Mouse (Mus musculus) brain, embryonic 18.5 days (tissue): ENCODE data around the gene Fkbp14.

Experiments used
- DNase-seq: peaks from one replicate; pipeline ENCODE4 v3.0.0-alpha.2; 2012; ENCODE audit warnings: low read depth, low spot score

Gene Fkbp14

DNA sequence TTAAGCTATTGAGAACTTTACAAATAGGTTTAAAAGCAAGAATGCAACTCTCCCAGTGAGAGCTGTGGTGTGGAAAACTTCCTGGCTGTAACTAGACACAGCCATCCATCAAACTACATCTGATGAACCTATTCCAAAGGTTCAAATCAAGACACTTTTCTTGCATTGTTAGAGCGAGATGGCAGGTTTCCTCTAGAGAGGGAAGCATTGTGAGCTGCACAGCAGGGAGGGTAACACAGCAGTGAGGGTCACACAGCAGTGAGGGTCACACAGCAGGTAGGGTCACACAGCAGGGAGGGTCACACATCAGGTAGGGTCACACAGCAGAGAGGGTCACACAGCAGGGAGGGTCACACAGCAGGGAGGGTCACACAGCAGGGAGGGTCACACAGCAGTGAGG, 8.9 kb downstream of the Fkbp14 start:
- no peak for DNase-seq

DNA sequence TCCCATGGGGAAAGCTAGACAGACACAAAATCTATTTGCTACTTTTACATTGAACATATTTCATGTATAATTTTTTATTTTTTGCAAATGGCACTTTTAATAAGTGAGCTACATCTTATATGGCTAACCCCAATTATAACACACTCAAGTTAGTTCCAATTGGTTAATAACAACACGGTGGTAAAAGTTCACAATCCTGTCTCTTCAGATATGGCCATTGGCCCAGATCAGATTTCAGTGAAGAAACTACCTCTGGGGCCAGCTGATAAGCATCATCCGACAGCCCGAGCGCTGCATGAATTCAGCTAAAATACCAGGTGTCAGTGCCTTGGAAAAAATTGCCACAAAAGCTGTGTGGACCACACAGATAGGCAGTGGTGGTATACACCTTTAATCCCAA, 9.4 kb downstream of the Fkbp14 start:
- no peak for DNase-seq

GRCm38 (mm10) chr6:54586911-54587310, 10.2 kb downstream of the Fkbp14 start:
- DNase-seq = no peak

- no peak for DNase-seq
Observed at GRCm38 (mm10) chr6:54586175-54586574, 10.9 kb downstream of the Fkbp14 start.

- DNase-seq = no peak
Observed at GRCm38 (mm10) chr6:54573218-54573955, 23.7 kb downstream of the Fkbp14 start.

DNA sequence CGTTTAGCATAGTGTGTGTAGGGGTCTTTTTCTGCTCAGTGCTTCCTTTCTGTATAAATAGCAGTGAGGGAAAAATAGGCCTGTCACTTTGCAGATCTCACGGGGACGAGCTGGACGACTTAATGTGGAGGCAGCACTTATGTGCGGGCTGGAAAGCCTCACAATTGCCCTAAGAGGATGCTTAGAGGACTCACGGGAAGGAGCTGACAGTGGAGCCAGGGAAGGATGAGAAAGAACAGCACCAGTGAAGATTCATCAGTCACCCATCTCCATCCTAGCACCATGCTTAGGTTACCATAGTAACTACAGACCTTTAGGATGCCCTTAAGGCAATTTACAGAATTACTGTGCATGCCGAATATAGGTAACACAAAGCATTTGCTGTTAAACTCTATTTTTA, 27.3 kb downstream of the Fkbp14 start:
- no peak for DNase-seq

- DNase-seq = no peak
Observed at GRCm38 (mm10) chr6:54566546-54566919, 30.6 kb downstream of the Fkbp14 start.

GRCm38 (mm10) chr6:54565665-54566545, 31.2 kb downstream of the Fkbp14 start, which contains the start of gene Scrn1:
Scrn1 (minus strand) TSS chr6:54566489.
- DNase-seq = peak; percentile 78

GRCm38 (mm10) chr6:54565012-54565411, 32.1 kb downstream of the Fkbp14 start:
- DNase-seq = no peak

DNA sequence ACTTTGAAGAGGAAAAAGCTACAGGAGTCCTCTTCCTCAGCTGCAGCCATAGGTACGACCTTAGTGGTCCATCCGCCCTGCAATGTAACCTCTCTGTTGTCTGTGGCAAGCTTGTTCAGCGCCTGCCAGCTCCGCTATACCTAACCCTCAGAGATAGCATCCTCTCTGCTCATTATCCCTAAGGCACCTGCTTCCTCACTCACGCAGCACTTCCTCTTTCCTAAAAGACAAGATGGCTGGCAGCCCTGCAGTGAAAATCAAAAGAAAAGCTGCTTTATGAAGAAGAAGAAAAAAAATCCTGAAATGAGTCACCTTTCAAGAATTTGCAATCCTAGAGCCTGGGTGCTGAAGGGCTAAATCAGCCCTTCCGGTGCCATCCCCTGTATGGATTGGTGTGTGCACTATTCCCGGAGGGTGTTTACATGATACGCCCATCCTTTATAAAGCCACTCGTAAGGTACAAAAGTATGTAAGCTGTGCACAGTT, 32.6 kb downstream of the Fkbp14 start:
- DNase-seq = no peak

DNA sequence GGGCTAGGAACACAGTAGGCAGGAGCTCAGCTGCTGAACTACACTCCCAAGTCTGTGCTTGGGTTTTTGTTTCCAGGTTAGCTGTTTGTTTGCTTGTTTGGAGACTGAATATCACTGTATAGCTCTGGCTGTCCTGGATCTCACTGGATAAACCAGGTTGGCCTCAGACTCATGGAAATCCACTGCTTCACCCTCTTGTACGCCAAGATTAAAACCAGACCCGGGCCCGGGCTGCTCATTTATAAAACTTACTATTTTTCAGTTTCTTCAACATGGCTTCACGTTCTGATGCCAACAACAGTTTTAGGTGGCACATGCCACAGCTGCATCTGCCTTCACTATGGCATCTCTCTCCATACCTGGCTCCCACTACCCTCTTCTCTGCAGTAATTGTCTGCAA, 33.5 kb downstream of the Fkbp14 start:
- no peak for DNase-seq

GRCm38 (mm10) chr6:54562018-54562809, 34.9 kb downstream of the Fkbp14 start:
- no peak for DNase-seq

GRCm38 (mm10) chr6:54558466-54558865, 38.6 kb downstream of the Fkbp14 start:
- DNase-seq = no peak

GRCm38 (mm10) chr6:54557671-54558070, 39.4 kb downstream of the Fkbp14 start:
- DNase-seq = no peak

DNA sequence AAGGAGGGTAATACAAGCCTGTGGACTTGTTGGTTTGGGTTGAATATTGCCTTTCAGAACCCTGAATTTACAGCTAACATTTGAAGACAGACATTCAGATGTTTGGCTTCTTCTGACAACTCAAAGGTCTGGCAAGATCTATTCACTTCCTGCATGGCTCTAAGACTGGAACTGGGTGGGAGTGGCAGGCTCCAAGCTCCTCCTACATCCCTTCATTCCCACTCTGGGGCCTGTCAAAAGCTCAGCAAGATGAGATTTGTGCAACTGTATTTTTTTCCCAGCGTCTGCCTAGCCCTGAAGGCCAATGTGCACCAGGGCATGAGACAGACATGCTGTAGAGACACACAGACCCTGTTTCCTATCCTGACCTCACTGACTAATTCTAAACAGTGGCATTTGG, 41.3 kb downstream of the Fkbp14 start:
- DNase-seq = no peak

- no peak for DNase-seq
Observed at GRCm38 (mm10) chr6:54554341-54555110, 42.6 kb downstream of the Fkbp14 start.

GRCm38 (mm10) chr6:54553632-54554031, 43.5 kb downstream of the Fkbp14 start:
- DNase-seq = no peak

DNA sequence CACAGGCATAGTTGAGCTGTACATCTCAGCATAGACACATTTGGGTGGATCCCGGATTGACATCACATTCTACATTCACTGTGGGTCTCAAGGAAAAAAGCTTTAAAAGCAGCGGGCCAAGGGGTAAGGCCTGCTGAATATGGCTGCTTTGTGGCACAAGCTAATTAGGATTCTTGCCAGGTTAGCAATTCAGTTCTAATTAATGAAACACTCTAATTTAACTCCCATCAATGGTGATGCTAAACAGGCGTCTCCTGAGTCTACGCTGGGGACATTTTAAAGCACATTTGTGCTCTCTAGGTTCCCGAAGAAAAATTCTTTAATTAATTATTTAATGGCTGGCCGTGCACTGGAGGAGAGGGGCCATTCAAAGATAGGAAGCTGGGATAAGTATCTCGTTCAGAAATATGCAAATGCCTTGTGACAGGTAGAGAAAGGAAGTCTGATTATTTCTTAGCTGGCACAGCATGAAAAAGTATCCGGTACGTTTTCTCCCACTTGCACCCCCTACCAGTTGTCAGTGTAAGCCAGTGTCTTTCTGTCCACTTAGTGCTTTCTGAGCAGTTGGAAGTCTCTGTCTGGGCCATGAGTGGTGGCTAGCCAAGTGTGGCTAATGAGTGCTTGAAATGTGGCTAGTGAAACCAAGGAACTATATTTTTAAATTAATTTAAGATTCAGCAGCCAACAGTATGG, 44.2 kb downstream of the Fkbp14 start:
- DNase-seq = no peak

DNA sequence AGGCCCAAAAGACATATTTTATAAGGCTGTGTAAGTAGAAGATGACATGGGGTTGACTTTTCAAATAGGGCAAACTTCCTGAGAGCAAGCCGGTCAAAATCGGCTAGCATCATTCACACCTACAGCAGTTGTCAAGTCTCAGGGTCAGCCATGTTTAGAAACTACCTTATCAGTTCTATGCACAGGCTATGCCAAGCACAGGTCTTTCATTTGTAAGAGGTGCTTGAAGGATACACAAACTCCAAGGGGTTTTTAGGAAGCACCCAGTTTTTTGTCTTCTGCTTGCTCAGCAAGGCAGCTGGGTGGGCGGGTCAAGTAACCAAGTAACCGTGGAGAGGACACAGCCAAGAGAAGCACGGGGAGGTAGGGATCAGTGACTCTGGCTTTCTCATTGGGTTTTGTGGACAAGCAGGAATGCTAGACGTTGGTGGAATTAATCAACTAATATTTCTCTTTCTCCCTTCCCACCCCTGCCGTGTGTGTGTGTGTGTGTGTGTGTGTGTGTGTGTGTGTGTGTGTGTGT, 46.2 kb downstream of the Fkbp14 start:
- no peak for DNase-seq

- DNase-seq = no peak
Observed at GRCm38 (mm10) chr6:54549311-54549710, 47.8 kb downstream of the Fkbp14 start.
